Mouse (Mus musculus): Measurements from ENCODE around the gene Gpc6. TPM values are rescaled to one million over a fixed set of nuclear protein-coding genes. Genes with fewer than 3 reads are reported as not detected.

Gpc6 gene
- total and polyA plus RNA-seq, 3 experiments: not detected

GRCm38 (mm10) chr14:116894316-116894715 is 30.8 kb upstream of the Gpc6 start:
- H3K79me2 ChIP-seq (replicated peaks; ENCODE audit: control insufficient read depth, extremely low read depth, insufficient read depth, poor library complexity, severe bottlenecking): no peaks in the 10 kb centered on the region
- H3K9me3 ChIP-seq (replicated peaks; ENCODE audit: low read length): no peaks in the 10 kb centered on the region
- H3K4me1 ChIP-seq (ENCODE audit: control insufficient read depth in 1 of 2, insufficient read depth in 2 of 2): no peaks in the 10 kb centered on the region
- no peak overlapping the region for H3K9ac ChIP-seq (ENCODE audit: insufficient read depth, low read depth)
- H3K36me3 ChIP-seq (replicated peaks in 1 of 2; ENCODE audit: control insufficient read depth in 1 of 2, insufficient read depth in 1 of 2, low read length in 1 of 2): no peaks in the 10 kb centered on the region
- no peak overlapping the region for H3K27ac ChIP-seq (ENCODE audit: insufficient read depth, low read depth)
- DNase-seq (ENCODE audit: extremely low read depth): no peak
- in situ Hi-C loops (cut with MboI; ENCODE audit: low pct_ligation_motif_present, low pct_unique_long_range_greater_than_20kb, low sequenced_read_pairs): no loop called here
- TF ChIP-seq GABPA (IDR thresholded peaks at IDR 0.05; ENCODE audit: insufficient replicate concordance, low read depth, low read length): no peak
- no peak for TF ChIP-seq EP300 (IDR thresholded peaks at IDR 0.05; ENCODE audit: low read length)
- TF ChIP-seq USF1 (IDR thresholded peaks at IDR 0.05; ENCODE audit: low read depth, low read length): no peak
- TF ChIP-seq PAX5 (IDR thresholded peaks at IDR 0.05; ENCODE audit: low read length): no peak
- no peak for TF ChIP-seq E2F4 (IDR thresholded peaks at IDR 0.05; ENCODE audit: insufficient replicate concordance, low read depth, low read length)
- no peak for TF ChIP-seq MXI1 (IDR thresholded peaks at IDR 0.05; ENCODE audit: low read depth, low read length)
- no peak for TF ChIP-seq CHD2 (IDR thresholded peaks at IDR 0.05; ENCODE audit: low read length)
- no peak for TF ChIP-seq ZNF384 (IDR thresholded peaks at IDR 0.05; ENCODE audit: low read depth, low read length)
- no peak for TF ChIP-seq KAT2A (IDR thresholded peaks at IDR 0.05; ENCODE audit: insufficient replicate concordance, low read length)
- TF ChIP-seq MAZ (IDR thresholded peaks at IDR 0.05; ENCODE audit: low read depth, low read length): no peak
- no peak for TF ChIP-seq POLR2AphosphoS2 (IDR thresholded peaks at IDR 0.05; ENCODE audit: low read depth, low read length)
- TF ChIP-seq ZC3H11A (IDR thresholded peaks at IDR 0.05; ENCODE audit: low read depth, low read length): no peak
- no peak for TF ChIP-seq SMC3 (IDR thresholded peaks at IDR 0.05; ENCODE audit: low read depth, low read length)
- no peak for TF ChIP-seq JUN (IDR thresholded peaks at IDR 0.05; ENCODE audit: insufficient read depth, low read depth, low read length)
- TF ChIP-seq USF2 (conservative IDR thresholded peaks at IDR 0.05; ENCODE audit: low read depth, low read length): no peak
- TF ChIP-seq ETS1 (conservative IDR thresholded peaks at IDR 0.05; ENCODE audit: low read depth, low read length): no peak
- no peak for TF ChIP-seq HCFC1 (IDR thresholded peaks at IDR 0.05; ENCODE audit: low read depth, low read length)
- no peak for TF ChIP-seq CTCF (conservative IDR thresholded peaks at IDR 0.05 in 1 of 2, IDR thresholded peaks at IDR 0.05 in 1 of 2; ENCODE audit: low read depth in 2 of 2, low read length in 2 of 2)
- TF ChIP-seq ZKSCAN1 (IDR thresholded peaks at IDR 0.05; ENCODE audit: borderline replicate concordance, low read depth, low read length): no peak
- TF ChIP-seq NRF1 (IDR thresholded peaks at IDR 0.05; ENCODE audit: low read depth, low read length): no peak
- H3K27me3 ChIP-seq (replicated peaks): no peaks in the 10 kb centered on the region
- no peak overlapping the region for H3K4me2 ChIP-seq (ENCODE audit: insufficient read depth, low read depth, poor library complexity, severe bottlenecking)
- H3K4me3 ChIP-seq (replicated peaks in 1 of 3; ENCODE audit: low read depth in 2 of 3, low read length in 2 of 3, poor library complexity in 1 of 3): no peak overlapping the region
- dilution Hi-C loops (cut with MboI; ENCODE audit: extremely low pct_ligation_motif_present, extremely low pct_unique_long_range_greater_than_20kb, low sequenced_read_pairs): no loop called here

- in situ Hi-C loops (cut with MboI; ENCODE audit: low pct_ligation_motif_present, low pct_unique_long_range_greater_than_20kb, low sequenced_read_pairs): no loop called here
- no peak for TF ChIP-seq MAZ (IDR thresholded peaks at IDR 0.05; ENCODE audit: low read depth, low read length)
- no peaks in the 10 kb centered on the region for H3K27me3 ChIP-seq (replicated peaks)
- DNase-seq (ENCODE audit: extremely low read depth): no peak
- no peaks in the 10 kb centered on the region for H3K36me3 ChIP-seq (replicated peaks in 1 of 2; ENCODE audit: control insufficient read depth in 1 of 2, insufficient read depth in 1 of 2, low read length in 1 of 2)
- H3K9ac ChIP-seq (ENCODE audit: insufficient read depth, low read depth): no peak overlapping the region
- H3K4me2 ChIP-seq (ENCODE audit: insufficient read depth, low read depth, poor library complexity, severe bottlenecking): no peak overlapping the region
- no peaks in the 10 kb centered on the region for H3K9me3 ChIP-seq (replicated peaks; ENCODE audit: low read length)
- no peak overlapping the region for H3K4me3 ChIP-seq (replicated peaks in 1 of 3; ENCODE audit: low read depth in 2 of 3, low read length in 2 of 3, poor library complexity in 1 of 3)
- no peak overlapping the region for H3K27ac ChIP-seq (ENCODE audit: insufficient read depth, low read depth)
- no peaks in the 10 kb centered on the region for H3K4me1 ChIP-seq (ENCODE audit: control insufficient read depth in 1 of 2, insufficient read depth in 2 of 2)
- dilution Hi-C loops (cut with MboI; ENCODE audit: extremely low pct_ligation_motif_present, extremely low pct_unique_long_range_greater_than_20kb, low sequenced_read_pairs): no loop called here
- H3K79me2 ChIP-seq (replicated peaks; ENCODE audit: control insufficient read depth, extremely low read depth, insufficient read depth, poor library complexity, severe bottlenecking): no peaks in the 10 kb centered on the region
Observed at GRCm38 (mm10) chr14:116897971-116898370, 27.1 kb upstream of the Gpc6 start.

All from CH12.LX (cell line).